Mouse (Mus musculus) liver, adult 2 months (tissue): ENCODE results near the gene Gm17268.

Source experiments
- CTCF ChIP-seq: fragments of 200-500 bp; IDR thresholded peaks from 2 replicates; pipeline ENCODE4 v1.5.1; 2011; ENCODE audit warnings: low read depth, low read length, control low read depth
- POLR2A ChIP-seq: fragments of 200-500 bp; IDR thresholded peaks from 2 replicates; pipeline ENCODE4 v1.6.1; 2011; ENCODE audit warnings: low read length, control low read depth; ENCODE audit not compliant: insufficient read depth; ENCODE audit errors: extremely low read depth

DNA sequence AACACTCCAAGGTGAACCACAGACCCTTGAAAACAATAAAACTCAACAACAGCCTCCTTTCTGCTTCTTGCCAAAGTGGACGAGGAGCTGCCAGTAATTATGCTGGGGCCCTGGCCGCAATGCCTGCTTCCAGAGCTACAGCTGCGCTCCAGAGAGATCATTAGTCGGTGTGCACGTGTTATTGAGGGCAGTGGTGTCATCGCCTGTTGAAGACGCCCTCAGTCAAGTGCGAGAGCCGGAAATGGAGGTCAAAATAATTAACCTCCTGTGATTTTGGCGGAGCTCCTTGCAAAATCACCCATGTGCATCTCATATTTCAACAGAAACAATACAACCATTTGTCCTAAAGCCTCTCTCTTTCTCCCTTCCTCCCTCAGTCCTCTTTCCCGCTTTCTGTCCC, 56.2 kb downstream of the Gm17268 start:
- TF ChIP-seq CTCF = no peak
- TF ChIP-seq POLR2A = no peak
